Mouse (Mus musculus): Measurements from ENCODE around the gene Trio. TPM values are rescaled to one million over a fixed set of nuclear protein-coding genes. Genes with fewer than 3 reads are reported as not detected.

Gene Trio
- polyA plus RNA-seq, 3 experiments from 2014 or later: 3.1 to 9.4 (median 9.0) TPM

- ATAC-seq: no peak
These were observed 233.2 kb downstream of the Trio start for GRCm38 (mm10) chr15:27792473-27792872.

DNA sequence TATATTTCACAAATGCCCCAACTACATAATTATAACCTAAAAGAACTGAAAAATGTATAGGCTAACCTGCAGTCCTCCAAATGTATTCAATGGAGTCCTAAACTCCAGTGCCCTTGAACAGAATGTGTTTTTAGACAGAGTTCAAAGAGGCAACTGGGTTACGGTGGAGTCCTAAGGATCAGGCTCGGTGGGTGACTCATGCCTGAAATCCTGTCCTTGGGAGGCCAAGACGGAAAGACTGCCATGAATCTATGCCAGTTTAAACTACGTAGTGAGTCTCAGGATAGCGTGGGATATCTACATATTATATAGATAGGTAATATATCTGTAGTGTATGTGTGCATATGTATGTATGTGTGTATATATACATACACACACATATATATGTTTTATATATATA is 234.5 kb downstream of the Trio start:
- ATAC-seq: no peak

DNA sequence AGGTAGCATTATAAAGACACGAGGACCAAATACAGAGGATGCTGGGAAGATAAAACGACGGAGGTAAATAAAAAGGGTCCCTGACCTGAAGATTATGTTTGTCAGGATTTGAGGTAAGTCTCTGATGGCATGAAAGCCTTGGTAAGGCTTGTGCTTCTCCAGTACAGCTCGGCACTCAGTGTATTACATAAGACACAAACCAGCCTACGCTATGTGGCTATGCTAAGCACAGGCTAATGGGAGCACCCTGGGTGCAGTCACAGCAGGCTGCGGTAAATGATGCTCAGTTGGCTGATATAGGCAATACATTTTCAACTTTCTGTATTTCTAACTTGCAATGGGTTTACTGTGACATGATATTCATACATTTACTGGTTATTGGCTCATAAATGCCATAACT is 234.9 kb downstream of the Trio start:
- no peak for ATAC-seq

- no peak for ATAC-seq
These were observed 236.3 kb downstream of the Trio start for GRCm38 (mm10) chr15:27789325-27789724.

GRCm38 (mm10) chr15:27788122-27788759 is 237.4 kb downstream of the Trio start:
- ATAC-seq: no peak

GRCm38 (mm10) chr15:27787151-27787550 is 238.5 kb downstream of the Trio start:
- ATAC-seq: no peak

- no peak for ATAC-seq
These were observed 239.2 kb downstream of the Trio start for GRCm38 (mm10) chr15:27786418-27786817.

DNA sequence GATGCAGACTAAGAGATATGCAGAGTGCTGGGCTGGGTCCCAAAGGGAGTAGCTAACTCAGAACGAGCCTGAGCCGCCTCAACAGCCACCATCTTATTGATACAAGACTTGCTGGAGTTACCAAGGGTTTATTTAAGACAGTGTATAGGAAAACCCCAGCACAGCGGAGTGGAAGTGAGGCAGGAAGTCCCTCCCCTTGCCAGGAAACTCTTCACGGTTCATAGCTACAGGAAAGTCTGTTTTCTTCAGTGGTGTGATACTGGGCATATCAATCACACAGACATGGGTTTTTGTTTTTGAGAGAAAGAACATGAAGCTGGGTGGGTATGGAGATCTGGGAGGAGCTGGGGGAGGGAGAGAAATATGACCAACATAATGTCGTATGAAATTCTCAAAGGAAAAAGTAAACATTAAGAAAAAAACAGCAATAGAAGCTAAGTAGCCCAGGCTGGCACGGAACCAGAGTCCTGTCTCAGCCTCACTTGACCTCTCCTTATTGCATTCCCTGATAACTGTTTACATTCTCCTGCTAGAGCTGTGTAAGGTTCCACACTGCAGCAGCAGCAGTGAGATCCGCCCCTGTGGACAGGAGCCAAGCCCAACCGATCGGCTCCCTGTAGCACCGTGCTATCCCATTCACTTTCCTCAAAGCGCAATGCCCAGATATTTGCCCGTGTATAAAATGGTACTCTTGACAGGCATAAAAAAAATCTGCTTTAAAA is 240.2 kb downstream of the Trio start:
- peak; percentile 80 for ATAC-seq

DNA sequence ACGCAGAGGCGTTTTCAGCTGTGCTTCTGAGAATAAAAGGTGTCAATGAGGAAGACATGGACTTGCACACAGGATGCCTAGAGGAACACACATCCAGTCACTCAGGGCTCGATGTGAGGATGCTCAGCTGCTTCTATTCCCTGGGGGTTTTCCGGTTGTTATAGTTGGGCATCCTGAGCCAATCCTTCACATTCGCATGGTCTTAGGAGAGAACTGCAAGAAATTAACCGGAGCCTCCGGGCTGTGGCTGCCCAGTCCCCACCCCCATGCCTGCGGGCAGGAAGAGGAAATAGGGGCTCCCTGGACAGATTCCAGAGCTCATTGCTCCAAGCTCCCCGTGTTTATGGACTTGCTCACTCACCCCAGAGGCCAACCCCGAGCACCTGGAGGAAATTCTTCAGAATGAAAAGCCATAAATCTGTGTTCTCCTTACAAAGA is 241.5 kb downstream of the Trio start:
- ATAC-seq: peak; percentile 42

DNA sequence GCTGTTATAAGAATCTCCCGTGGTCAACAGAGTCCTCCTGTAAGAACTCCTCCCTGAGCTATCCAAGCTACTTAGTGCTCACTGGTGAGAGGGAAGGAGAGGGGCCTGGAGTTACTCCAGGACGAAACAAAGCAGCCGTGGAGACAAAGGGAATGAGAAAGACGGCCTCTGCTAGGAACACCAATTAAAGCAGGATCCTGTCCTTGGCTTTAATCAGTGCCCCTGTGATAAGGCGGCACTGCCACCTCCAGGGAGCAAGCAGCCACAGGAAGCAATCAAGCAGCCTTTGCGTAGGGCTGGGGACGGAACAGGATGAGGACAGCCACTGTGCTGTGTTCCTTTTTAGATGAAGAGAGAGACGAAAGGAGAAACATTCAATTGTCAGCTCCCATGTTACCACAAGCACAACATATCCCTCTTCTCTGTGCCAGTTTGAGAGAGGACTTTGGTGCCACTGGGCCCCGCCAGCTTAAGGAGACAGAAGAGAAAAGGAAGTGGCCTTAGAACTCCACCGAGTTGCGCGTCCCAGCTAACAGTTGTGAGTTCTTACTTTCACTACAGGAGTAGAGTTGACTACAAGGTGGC is 242.0 kb downstream of the Trio start:
- ATAC-seq: peak; percentile 60

GRCm38 (mm10) chr15:27783092-27783491 is 242.6 kb downstream of the Trio start:
- ATAC-seq: no peak

- no peak for ATAC-seq
These were observed 243.1 kb downstream of the Trio start for GRCm38 (mm10) chr15:27782383-27783036.

DNA sequence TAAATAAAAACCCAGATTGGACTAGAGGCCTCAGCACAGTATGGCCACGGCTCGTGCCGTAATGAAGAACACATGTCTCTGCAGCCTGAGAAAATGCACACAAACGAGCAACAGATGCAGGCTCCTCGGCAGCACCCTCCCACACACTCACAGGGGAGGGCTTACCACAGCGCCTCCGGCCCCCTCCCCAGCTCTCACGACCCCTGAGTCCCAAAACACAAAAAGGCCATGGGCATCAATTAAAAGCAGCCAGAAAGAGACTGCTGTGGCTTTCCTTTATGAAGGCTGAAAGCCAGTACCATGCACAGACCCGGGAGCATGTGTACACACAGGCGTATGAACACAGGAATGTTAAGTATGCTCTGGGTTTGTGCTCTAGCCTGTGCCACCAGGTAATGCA is 245.8 kb downstream of the Trio start:
- no peak for ATAC-seq

DNA sequence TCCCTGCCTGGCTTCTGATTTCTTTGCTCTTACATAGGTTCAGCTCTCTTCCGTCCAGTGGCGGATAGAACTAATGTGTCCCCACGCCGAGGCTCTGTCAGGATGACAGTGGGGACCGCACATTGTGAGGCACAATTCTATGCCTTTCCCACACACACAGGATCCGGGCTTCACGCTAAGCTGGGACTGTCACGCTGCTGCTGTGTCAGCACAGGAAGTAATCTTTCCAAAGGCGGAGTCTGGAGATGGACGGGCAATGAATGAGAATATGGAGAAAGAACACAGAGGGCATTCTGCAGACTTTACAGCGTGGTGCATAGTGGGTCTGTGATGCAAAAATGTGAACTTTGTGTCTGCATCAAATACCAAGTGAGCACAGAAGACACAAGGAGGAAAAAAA is 246.2 kb downstream of the Trio start:
- no peak for ATAC-seq

- ATAC-seq: no peak
These were observed 247.4 kb downstream of the Trio start for GRCm38 (mm10) chr15:27778256-27778655.

GRCm38 (mm10) chr15:27777455-27778190 is 248.0 kb downstream of the Trio start:
- ATAC-seq: no peak

- ATAC-seq: no peak
These were observed 251.2 kb downstream of the Trio start for GRCm38 (mm10) chr15:27774481-27774880.

DNA sequence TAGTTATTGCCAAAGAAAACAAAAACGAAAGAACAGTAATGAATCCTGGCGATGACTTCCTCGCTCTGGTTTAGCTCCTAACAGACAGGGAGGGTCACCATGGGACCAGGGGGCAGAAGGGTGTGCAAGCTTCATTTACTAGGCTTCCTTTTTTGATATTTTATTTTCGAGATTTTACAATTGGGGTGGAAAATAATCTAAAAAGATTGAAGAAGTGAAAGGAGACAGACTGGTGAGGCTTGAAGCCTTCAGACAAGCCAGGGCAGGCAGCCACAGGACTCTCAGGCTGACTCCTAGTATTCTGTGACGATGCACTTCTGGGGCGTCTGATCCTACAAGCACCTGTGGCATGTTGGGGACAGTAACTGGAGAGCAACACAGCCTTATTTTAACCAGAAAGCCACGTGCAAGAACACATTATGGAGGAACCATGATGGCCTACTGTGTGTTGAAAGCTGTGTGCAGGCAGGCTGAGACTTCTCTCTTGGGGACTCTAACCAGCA is 253.5 kb downstream of the Trio start:
- no peak for ATAC-seq

- no peak for ATAC-seq
These were observed 254.1 kb downstream of the Trio start for GRCm38 (mm10) chr15:27771581-27771980.

- ATAC-seq: no peak
These were observed 255.0 kb downstream of the Trio start for GRCm38 (mm10) chr15:27770513-27771196.

GRCm38 (mm10) chr15:27761416-27761815 is 264.2 kb downstream of the Trio start:
- ATAC-seq: no peak

DNA sequence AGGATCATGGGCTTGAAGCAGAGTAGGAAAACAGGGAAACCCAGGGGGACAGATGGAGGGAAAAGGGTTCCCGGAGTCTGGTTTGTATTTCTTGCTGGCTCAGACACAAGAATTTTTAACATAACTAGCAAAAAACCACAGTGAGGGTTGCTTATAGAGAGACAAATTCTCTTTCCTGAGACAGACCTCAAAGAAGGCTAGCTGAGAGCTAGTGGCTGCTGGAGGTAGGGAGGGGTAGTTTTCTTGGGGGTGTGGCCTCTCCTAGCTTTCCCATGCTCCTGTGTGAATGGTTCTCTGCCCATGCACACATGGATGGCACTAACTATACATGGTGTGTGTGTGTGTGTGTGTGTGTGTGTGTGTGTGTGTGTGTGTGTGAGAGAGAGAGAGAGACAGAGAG is 265.0 kb downstream of the Trio start:
- no peak for ATAC-seq
